10 mouse cellular contexts compared by ENCODE assay signal in the genomic region with DNA sequence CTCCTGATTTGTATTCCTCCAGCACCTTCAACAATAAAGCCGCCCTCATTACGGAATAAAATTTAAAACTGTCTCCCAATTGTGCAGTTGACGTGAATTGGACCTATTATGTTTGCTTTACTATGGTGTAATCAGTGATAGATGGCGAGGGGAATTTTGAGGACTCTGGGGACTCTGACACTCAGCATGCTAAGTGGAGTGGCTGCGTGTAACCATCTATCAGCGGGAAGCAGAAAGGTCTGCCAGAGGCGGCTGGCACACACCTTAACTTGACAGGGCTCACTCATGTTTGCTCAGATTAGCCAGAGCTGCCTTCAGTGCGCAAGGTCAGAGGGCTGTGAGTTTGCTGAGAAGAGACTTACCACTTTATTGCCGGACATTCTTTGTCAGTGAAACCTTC.
DNase-seq lines count a peak whose midpoint lies in the region; ATAC-seq lines count a peak whose summit lies in the region.
"Had no signal": no experiment of that assay in that cellular context is flagged by ENCODE, and none has a peak within 500 bp of the region (broad histone marks: within the 10 kb centered on the region; RNA-seq: fewer than 3 reads in every experiment).

No protein-coding gene starts in this region.

- no peak overlapping the region for H3K9ac ChIP-seq in neural tube, embryonic 13.5 days
- H3K9ac ChIP-seq: hindbrain, embryonic 14.5 days had no signal

- ATAC-seq in neural tube, embryonic 13.5 days (ENCODE audit: low read depth) = peak; percentile 59; the same call in 1 of the 2 replicates
- ATAC-seq in megakaryocyte, adult 5-6 weeks (ENCODE audit: poor library complexity, severe bottlenecking) = no peak
- ATAC-seq: activated CD4-positive, CD25-positive, alpha-beta regulatory T cell, adult 4 months had no signal

- H3K9me3 ChIP-seq in neural tube, embryonic 13.5 days = no peaks in the 10 kb centered on the region

- WGBS in neural tube, embryonic 13.5 days = 21% methylated on average over 9 of the region's 9 CpGs

- intact Hi-C loops in heart, postnatal 36 days (cut with DNase I) = loop anchor here (10.0 kb wide), 1 partner anchor 267 kb away; no protein-coding TSS in a partner anchor

- H3K27ac ChIP-seq in neural tube, embryonic 13.5 days (replicated peaks) = no peak overlapping the region
- H3K27ac ChIP-seq: hindbrain, embryonic 14.5 days had no signal

- no peak overlapping the region for H3K4me3 ChIP-seq in neural tube, embryonic 13.5 days

- H3K27me3 ChIP-seq in neural tube, embryonic 13.5 days = peaks cover 5% of the 10 kb centered on the region; the same call in 1 of the 2 replicates

- no peaks in the 10 kb centered on the region for H3K36me3 ChIP-seq in neural tube, embryonic 13.5 days

- DNase-seq in cerebellum, postnatal 14 days = peak; percentile 26 to 41
- no peak for DNase-seq in cerebellum, adult 11-12 months
- peak; percentile 18 to 47 for DNase-seq in lung, adult 18-20 months
- DNase-seq in lung, postnatal 14 days = no peak
- DNase-seq in heart, postnatal 36 days = peak; percentile 19 to 24
- no peak for DNase-seq in frontal cortex, postnatal 14 days (ENCODE audit: low spot score in 2 of 2)

- H3K4me1 ChIP-seq in neural tube, embryonic 13.5 days (replicated peaks) = peaks cover 45% of the 10 kb centered on the region

- H3K4me2 ChIP-seq in neural tube, embryonic 13.5 days = no peak overlapping the region
- H3K4me2 ChIP-seq: hindbrain, embryonic 14.5 days had no signal

Comparison
In these comparisons a context has a peak if more than half of its experiments do, and no peak if none do; other contexts are left out.
1. DNase-seq: peak in cerebellum, postnatal 14 days (2 of 2), lung, adult 18-20 months (2 of 2) and heart, postnatal 36 days (2 of 2); none in cerebellum, adult 11-12 months (single experiment), lung, postnatal 14 days (single experiment) and frontal cortex, postnatal 14 days (0 of 2).